Mouse (Mus musculus): ENCODE data around the gene Alg11. TPM values are rescaled to one million over a fixed set of nuclear protein-coding genes. Genes with fewer than 3 reads are reported as not detected.

Gene Alg11
- polyA plus RNA-seq, 1 experiment from 2014 or later, result 19.3 TPM

- Histone ChIP-seq H3K4me3 (ENCODE audit: low read depth, low read length) (no peak overlapping the region), H3K27ac (replicated peaks; ENCODE audit: low read depth, low read length) (no peak overlapping the region), H3K9ac (ENCODE audit: low read depth, low read length) (no peak overlapping the region), H3K27me3 (replicated peaks; ENCODE audit: control insufficient read depth, insufficient read depth, low read length) (peaks cover 19% of the 10 kb centered on the region), H3K4me2 (ENCODE audit: low read depth, low read length) (no peak overlapping the region), H3K4me1 (ENCODE audit: control insufficient read depth, insufficient read depth, low read length) (peaks cover 4% of the 10 kb centered on the region; the same call in 1 of the 2 replicates), H3K36me3 (ENCODE audit: control insufficient read depth, insufficient read depth, low read length) (0 out of 2 replicates have a peak, but pooled peaks cover under 1% of the 10 kb centered on the region), H3K9me3 (ENCODE audit: control insufficient read depth, low read length) (no peaks in the 10 kb centered on the region)
- no peak for ATAC-seq (ENCODE audit: low read depth)
- DNase-seq (ENCODE audit: low spot score), result no peak
- whole genome bisulfite sequencing, result 81% methylated on average over 3 of the region's 3 CpGs
These were observed 3.7 kb upstream of the Alg11 start for GRCm38 (mm10) chr8:22056850-22057249.

GRCm38 (mm10) chr8:22058368-22058767 lies 2.2 kb upstream of the Alg11 start:
- H3K9ac ChIP-seq (ENCODE audit: low read depth, low read length), result no peak overlapping the region
- peaks cover 4% of the 10 kb centered on the region; the same call in 1 of the 2 replicates for H3K4me1 ChIP-seq (ENCODE audit: control insufficient read depth, insufficient read depth, low read length)
- no peak overlapping the region for H3K4me3 ChIP-seq (ENCODE audit: low read depth, low read length)
- 74% methylated on average over 9 of the region's 9 CpGs for WGBS
- DNase-seq (ENCODE audit: low spot score), result no peak
- ATAC-seq (ENCODE audit: low read depth), result no peak
- peaks cover 12% of the 10 kb centered on the region; the same call in 1 of the 2 replicates for H3K36me3 ChIP-seq (ENCODE audit: control insufficient read depth, insufficient read depth, low read length)
- H3K27ac ChIP-seq (replicated peaks; ENCODE audit: low read depth, low read length), result no peak overlapping the region
- H3K27me3 ChIP-seq (replicated peaks; ENCODE audit: control insufficient read depth, insufficient read depth, low read length), result peaks cover 19% of the 10 kb centered on the region
- no peaks in the 10 kb centered on the region for H3K9me3 ChIP-seq (ENCODE audit: control insufficient read depth, low read length)
- H3K4me2 ChIP-seq (ENCODE audit: low read depth, low read length), result no peak overlapping the region

GRCm38 (mm10) chr8:22059153-22059738 lies 1.3 kb upstream of the Alg11 start:
- 36% methylated on average over 11 of the region's 11 CpGs for WGBS
- Histone ChIP-seq H3K27ac (replicated peaks; ENCODE audit: low read depth, low read length) (no peak overlapping the region), H3K36me3 (ENCODE audit: control insufficient read depth, insufficient read depth, low read length) (peaks cover 21% of the 10 kb centered on the region), H3K4me1 (ENCODE audit: control insufficient read depth, insufficient read depth, low read length) (peaks cover 4% of the 10 kb centered on the region; the same call in 1 of the 2 replicates), H3K4me2 (ENCODE audit: low read depth, low read length) (peak overlapping the region; percentile 97), H3K9me3 (ENCODE audit: control insufficient read depth, low read length) (no peaks in the 10 kb centered on the region), H3K9ac (ENCODE audit: low read depth, low read length) (no peak overlapping the region; the same call in 1 of the 2 replicates), H3K27me3 (replicated peaks; ENCODE audit: control insufficient read depth, insufficient read depth, low read length) (peaks cover 19% of the 10 kb centered on the region), H3K4me3 (ENCODE audit: low read depth, low read length) (peak overlapping the region; percentile 67)
- ATAC-seq (ENCODE audit: low read depth) (no peak), DNase-seq (ENCODE audit: low spot score) (no peak)

DNA sequence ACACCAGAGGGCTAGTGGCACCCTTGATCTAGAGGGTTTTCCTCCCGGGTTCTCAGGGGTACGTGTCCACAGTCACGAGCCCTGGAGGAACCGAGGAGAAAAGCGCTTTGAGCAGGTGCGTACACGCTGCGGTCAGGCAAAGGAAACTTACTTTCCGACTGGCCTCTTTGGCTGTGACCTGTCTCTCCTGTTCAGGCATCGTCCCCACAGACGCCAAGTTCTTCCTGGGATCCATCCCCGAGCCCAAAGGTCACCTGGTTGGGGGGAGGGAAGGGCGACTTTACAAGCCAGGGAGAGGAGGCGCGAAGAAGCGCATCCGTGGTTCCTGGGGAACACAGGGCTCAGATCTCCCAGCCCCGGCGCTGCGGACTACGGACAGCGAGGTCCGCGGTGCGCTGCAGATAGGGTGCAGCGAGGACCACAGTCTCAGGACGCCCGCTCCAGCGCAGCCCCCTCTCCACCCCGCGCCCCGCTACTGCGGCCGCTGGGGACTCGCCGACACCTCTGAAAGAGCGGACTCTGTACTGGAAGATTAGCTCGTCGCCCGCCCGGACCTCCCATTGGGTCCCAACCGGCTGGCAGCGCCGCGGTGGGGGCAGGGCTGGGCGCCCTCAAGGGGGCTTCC lies 588 bp upstream of the Alg11 start, which contains the start of gene Atp7b:
Gene Atp7b (minus strand): TSS at position 485 of the 625 bp plus-strand sequence.
- WGBS, result 1% methylated on average over 24 of the region's 46 CpGs
- H3K4me2 ChIP-seq (ENCODE audit: low read depth, low read length), result peak within 1 kb of the TSS; percentile 97

GRCm38 (mm10) chr8:22061126-22061525 lies 605 bp downstream of the Alg11 start:
- WGBS, result 5% methylated on average over 3 of the region's 3 CpGs
- Histone ChIP-seq H3K36me3 (ENCODE audit: control insufficient read depth, insufficient read depth, low read length) (peaks cover 40% of the 10 kb centered on the region), H3K27ac (replicated peaks; ENCODE audit: low read depth, low read length) (no peak overlapping the region), H3K9ac (ENCODE audit: low read depth, low read length) (peak overlapping the region; percentile 66), H3K27me3 (replicated peaks; ENCODE audit: control insufficient read depth, insufficient read depth, low read length) (peaks cover 19% of the 10 kb centered on the region), H3K9me3 (ENCODE audit: control insufficient read depth, low read length) (no peaks in the 10 kb centered on the region), H3K4me3 (ENCODE audit: low read depth, low read length) (peak overlapping the region; percentile 67), H3K4me1 (ENCODE audit: control insufficient read depth, insufficient read depth, low read length) (peaks cover 4% of the 10 kb centered on the region; the same call in 1 of the 2 replicates), H3K4me2 (ENCODE audit: low read depth, low read length) (peak overlapping the region; percentile 97)
- DNase-seq (ENCODE audit: low spot score), result no peak
- no peak for ATAC-seq (ENCODE audit: low read depth)

More for the DNA sequence above, 588 bp upstream of the Alg11 start, which contains the start of gene Atp7b:
- H3K4me3 ChIP-seq (ENCODE audit: low read depth, low read length), result peak within 1 kb of the TSS; percentile 67
- ATAC-seq (ENCODE audit: low read depth) (peak; percentile 88), DNase-seq (ENCODE audit: low spot score) (peak; percentile 10)
- H3K4me1 ChIP-seq (ENCODE audit: control insufficient read depth, insufficient read depth, low read length), result peaks cover 4% of the 10 kb centered on the region; the same call in 1 of the 2 replicates
- no peak within 1 kb of the TSS for H3K27ac ChIP-seq (replicated peaks; ENCODE audit: low read depth, low read length)
- H3K9ac ChIP-seq (ENCODE audit: low read depth, low read length), result peak within 1 kb of the TSS; percentile 68
- H3K9me3 ChIP-seq (ENCODE audit: control insufficient read depth, low read length), result no peaks in the 10 kb centered on the region
- peaks cover 28% of the 10 kb centered on the region for H3K36me3 ChIP-seq (ENCODE audit: control insufficient read depth, insufficient read depth, low read length)
- peaks cover 19% of the 10 kb centered on the region for H3K27me3 ChIP-seq (replicated peaks; ENCODE audit: control insufficient read depth, insufficient read depth, low read length)

- no peaks in the 10 kb centered on the region for H3K9me3 ChIP-seq (ENCODE audit: control insufficient read depth, low read length)
- H3K9ac ChIP-seq (ENCODE audit: low read depth, low read length), result no peak overlapping the region
- 76% methylated on average over 9 of the region's 9 CpGs for WGBS
- H3K4me3 ChIP-seq (ENCODE audit: low read depth, low read length), result no peak overlapping the region
- no peak for ATAC-seq (ENCODE audit: low read depth)
- H3K4me2 ChIP-seq (ENCODE audit: low read depth, low read length), result no peak overlapping the region
- H3K27ac ChIP-seq (replicated peaks; ENCODE audit: low read depth, low read length), result no peak overlapping the region
- no peak for DNase-seq (ENCODE audit: low spot score)
- no peaks in the 10 kb centered on the region for H3K27me3 ChIP-seq (replicated peaks; ENCODE audit: control insufficient read depth, insufficient read depth, low read length)
- H3K36me3 ChIP-seq (ENCODE audit: control insufficient read depth, insufficient read depth, low read length), result no peaks in the 10 kb centered on the region
- H3K4me1 ChIP-seq (ENCODE audit: control insufficient read depth, insufficient read depth, low read length), result no peaks in the 10 kb centered on the region
These were observed 18.9 kb downstream of the Alg11 start for GRCm38 (mm10) chr8:22079313-22080007.

GRCm38 (mm10) chr8:22089226-22089625 lies 28.7 kb downstream of the Alg11 start:
- WGBS, result 94% methylated on average over 4 of the region's 4 CpGs
- H3K27ac ChIP-seq (replicated peaks; ENCODE audit: low read depth, low read length), result no peak overlapping the region
- DNase-seq (ENCODE audit: low spot score) (no peak), ATAC-seq (ENCODE audit: low read depth) (no peak)
- H3K4me2 ChIP-seq (ENCODE audit: low read depth, low read length), result no peak overlapping the region
- H3K9me3 ChIP-seq (ENCODE audit: control insufficient read depth, low read length), result no peaks in the 10 kb centered on the region
- no peak overlapping the region for H3K9ac ChIP-seq (ENCODE audit: low read depth, low read length)
- no peaks in the 10 kb centered on the region for H3K4me1 ChIP-seq (ENCODE audit: control insufficient read depth, insufficient read depth, low read length)
- no peaks in the 10 kb centered on the region for H3K36me3 ChIP-seq (ENCODE audit: control insufficient read depth, insufficient read depth, low read length)
- no peak overlapping the region for H3K4me3 ChIP-seq (ENCODE audit: low read depth, low read length)
- no peaks in the 10 kb centered on the region for H3K27me3 ChIP-seq (replicated peaks; ENCODE audit: control insufficient read depth, insufficient read depth, low read length)

GRCm38 (mm10) chr8:22091568-22091967 lies 31.0 kb downstream of the Alg11 start:
- H3K27me3 ChIP-seq (replicated peaks; ENCODE audit: control insufficient read depth, insufficient read depth, low read length), result no peaks in the 10 kb centered on the region
- no peak overlapping the region for H3K9ac ChIP-seq (ENCODE audit: low read depth, low read length)
- H3K36me3 ChIP-seq (ENCODE audit: control insufficient read depth, insufficient read depth, low read length), result no peaks in the 10 kb centered on the region
- no peaks in the 10 kb centered on the region for H3K9me3 ChIP-seq (ENCODE audit: control insufficient read depth, low read length)
- no peaks in the 10 kb centered on the region for H3K4me1 ChIP-seq (ENCODE audit: control insufficient read depth, insufficient read depth, low read length)
- peak; percentile 16 for DNase-seq (ENCODE audit: low spot score)
- ATAC-seq (ENCODE audit: low read depth), result no peak
- no peak overlapping the region for H3K27ac ChIP-seq (replicated peaks; ENCODE audit: low read depth, low read length)
- no peak overlapping the region for H3K4me2 ChIP-seq (ENCODE audit: low read depth, low read length)
- H3K4me3 ChIP-seq (ENCODE audit: low read depth, low read length), result no peak overlapping the region
- 44% methylated on average over 8 of the region's 8 CpGs for WGBS
